Mouse (Mus musculus): ENCODE results near the gene Syt1. TPM values are rescaled to one million over a fixed set of nuclear protein-coding genes. Genes with fewer than 3 reads are reported as not detected.

Syt1 gene
- total RNA-seq, 2 experiments from 2014 or later: 932 TPM

DNA sequence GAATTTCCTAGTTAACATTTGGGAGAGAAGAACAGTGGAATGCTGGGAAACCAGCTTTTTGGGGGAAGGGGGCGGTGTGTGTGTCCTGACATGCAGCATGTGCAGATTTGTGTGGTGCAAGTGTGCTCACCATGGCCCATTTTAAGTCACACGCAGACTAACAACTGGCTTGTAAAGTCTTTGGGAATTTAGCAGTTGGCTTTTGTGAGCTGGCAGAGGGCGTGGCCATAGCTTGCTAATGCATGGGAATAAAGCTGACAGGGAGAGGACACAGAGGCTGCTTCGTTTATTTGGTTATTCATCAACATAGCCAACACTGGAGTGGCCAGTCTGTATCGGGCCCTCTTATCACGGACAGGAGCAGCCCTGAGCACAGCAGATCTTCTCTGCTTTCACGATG lies 505.9 kb downstream of the Syt1 start:
- intact Hi-C loops (cut with DNase I): no loop called here

DNA sequence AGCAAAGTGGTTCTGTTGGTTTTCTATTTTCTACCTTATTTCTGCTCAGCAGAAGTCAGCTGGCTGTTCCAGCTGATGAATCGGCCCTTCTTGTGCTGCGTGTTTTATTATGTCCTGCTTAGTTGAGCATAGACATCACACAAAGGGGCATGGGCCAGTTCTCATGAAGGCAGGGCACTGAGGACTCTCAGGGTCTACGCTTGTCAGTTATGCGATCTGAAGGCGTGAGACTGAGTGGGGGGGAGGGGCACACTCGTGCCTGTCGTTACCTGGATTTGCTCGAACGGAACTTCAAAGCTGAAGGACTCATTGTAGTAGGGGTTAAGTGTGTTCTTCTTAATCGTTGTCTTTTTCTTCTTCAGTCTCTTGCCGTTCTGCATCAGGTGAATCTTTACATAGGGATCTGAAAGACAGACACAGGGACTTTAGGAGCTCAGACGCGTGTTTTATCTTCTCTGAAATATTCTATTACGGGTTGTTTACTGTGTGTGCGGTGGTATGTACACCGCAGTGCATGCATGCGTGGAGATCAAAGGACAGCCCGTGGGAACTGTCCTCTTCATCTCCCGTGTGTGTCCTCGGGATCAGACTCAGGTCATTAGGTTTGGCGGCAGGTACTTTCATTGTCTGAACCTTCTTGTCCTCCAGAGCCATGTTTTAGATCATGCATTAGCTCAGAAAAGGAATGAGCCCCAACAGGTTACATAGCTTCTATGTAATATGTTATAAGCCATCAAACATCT lies 506.5 kb downstream of the Syt1 start:
- intact Hi-C loops (cut with DNase I): no loop called here
- DNase-seq (ENCODE audit: extremely low spot score in 1 of 2, low spot score in 2 of 2): no peak

More for the DNA sequence above, 505.9 kb downstream of the Syt1 start:
- no peak for DNase-seq (ENCODE audit: extremely low spot score in 1 of 2, low spot score in 2 of 2)

DNA sequence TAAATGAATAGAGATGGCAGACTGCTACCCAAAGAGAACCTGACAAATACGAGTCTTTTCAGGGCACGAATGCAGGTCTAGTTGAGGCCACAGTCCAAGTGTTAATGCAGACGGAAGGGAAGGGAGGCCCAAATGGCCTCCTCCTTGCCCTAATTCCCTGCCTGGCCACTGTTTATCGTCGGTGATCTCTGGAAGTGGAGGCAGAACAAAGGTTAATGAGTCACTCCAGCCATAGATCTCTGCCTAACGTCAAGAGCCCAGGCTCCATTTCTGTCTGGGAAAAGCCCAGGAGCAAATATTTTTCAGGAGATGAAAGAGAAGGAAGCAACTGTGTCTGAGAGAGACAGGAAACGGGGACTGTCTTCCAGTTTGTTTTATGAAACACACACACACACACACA lies 520.6 kb downstream of the Syt1 start:
- DNase-seq (ENCODE audit: extremely low spot score in 1 of 2, low spot score in 2 of 2): no peak
- intact Hi-C loops (cut with DNase I): no loop called here

DNA sequence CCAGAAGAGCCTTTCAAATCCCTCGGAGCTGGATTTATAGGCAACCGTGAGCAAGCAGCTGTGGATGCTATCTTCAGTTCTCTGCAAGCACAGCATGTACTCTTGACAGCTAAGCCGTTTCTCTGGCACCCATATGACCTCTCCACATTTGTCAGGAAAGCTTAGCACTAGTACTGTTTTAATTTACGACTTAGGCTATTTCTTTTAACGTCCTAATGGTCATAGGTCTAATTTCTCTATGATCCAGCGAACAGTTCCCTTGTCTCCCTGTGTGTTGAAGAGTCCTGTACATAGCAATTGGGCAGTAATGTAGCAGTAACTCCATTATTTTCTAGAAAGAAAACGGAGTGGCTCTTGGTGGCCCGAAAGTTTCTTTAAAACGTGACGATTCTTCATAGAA lies 526.8 kb downstream of the Syt1 start:
- DNase-seq (ENCODE audit: extremely low spot score in 1 of 2, low spot score in 2 of 2): no peak
- intact Hi-C loops (cut with DNase I): no loop called here

- intact Hi-C loops (cut with DNase I): no loop called here
- DNase-seq (ENCODE audit: extremely low spot score in 1 of 2, low spot score in 2 of 2): no peak
Measured at GRCm38 (mm10) chr10:108480146-108480850, 530.5 kb downstream of the Syt1 start.

- no peak for DNase-seq (ENCODE audit: extremely low spot score in 1 of 2, low spot score in 2 of 2)
- intact Hi-C loops (cut with DNase I): no loop called here
Measured at GRCm38 (mm10) chr10:108470319-108470955, 540.3 kb downstream of the Syt1 start.

DNA sequence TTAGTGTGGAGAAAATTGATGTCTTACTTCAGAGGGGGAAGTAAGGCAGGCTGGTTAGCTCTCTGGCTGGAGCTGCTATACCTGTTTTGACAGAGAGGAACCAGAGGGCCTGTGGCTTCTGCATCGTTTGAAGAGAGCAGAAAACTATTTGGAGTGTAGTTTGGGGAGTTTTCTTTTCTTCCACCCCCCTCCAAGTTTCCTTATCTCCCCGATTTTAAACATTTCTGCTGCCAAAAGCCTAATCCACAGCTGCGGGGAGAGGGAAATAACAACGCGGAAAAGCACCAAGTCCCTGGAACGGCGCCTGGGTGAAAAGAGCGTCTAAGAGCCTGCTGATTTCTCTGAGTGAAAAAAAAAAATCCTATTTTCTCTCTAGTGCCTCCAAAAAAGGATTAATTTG lies 544.2 kb downstream of the Syt1 start:
- intact Hi-C loops (cut with DNase I): no loop called here
- no peak for DNase-seq (ENCODE audit: extremely low spot score in 1 of 2, low spot score in 2 of 2)

- no peak for DNase-seq (ENCODE audit: extremely low spot score in 1 of 2, low spot score in 2 of 2)
- intact Hi-C loops (cut with DNase I): no loop called here
Measured at GRCm38 (mm10) chr10:108461862-108462261, 548.9 kb downstream of the Syt1 start.

DNA sequence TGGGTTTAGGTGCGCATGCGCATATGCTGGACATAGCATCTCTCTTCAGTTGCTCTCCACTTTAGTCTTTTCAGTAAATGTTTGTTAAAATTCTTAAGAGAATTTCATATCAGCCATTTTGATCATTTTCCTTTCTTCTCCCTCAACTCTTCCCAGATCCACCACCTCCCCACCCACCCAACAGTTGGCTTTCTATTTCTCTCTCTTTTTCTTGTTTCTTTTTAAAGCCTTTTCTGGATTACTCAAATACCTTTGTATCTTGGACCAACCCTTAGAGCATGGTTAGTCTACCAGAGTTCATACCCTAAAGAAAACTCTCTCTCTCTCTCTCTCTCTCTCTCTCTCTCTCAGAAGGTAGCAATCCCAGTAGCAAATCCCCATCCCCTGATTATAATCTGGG lies 553.7 kb downstream of the Syt1 start:
- intact Hi-C loops (cut with DNase I): loop anchor here (10.0 kb wide), 1 partner anchor 548 kb away; no protein-coding TSS in a partner anchor
- DNase-seq (ENCODE audit: extremely low spot score in 1 of 2, low spot score in 2 of 2): no peak

DNA sequence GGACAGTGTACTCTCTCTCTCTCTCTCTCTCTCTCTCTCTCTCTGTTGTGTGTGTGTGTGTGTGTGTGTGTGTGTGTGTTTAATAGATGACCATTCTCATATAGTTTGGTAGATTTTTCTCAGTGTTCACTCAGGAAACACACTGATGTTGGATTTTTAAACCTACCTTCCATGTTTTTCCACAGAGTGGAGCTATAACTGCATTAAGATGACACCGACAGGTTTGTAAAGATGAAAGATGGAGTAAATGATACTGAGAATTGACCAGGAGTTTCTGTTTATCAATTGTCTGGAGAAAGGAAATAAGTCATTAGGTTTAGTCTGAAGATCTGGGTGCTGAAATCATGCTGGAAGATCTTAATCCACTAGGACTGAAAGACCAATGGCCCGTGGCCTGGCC lies 554.9 kb downstream of the Syt1 start:
- DNase-seq (ENCODE audit: extremely low spot score in 1 of 2, low spot score in 2 of 2): no peak
- intact Hi-C loops (cut with DNase I): loop anchor here (10.0 kb wide), 1 partner anchor 549 kb away; no protein-coding TSS in a partner anchor

- intact Hi-C loops (cut with DNase I): loop anchor here (10.0 kb wide), 1 partner anchor 550 kb away; no protein-coding TSS in a partner anchor
- DNase-seq (ENCODE audit: extremely low spot score in 1 of 2, low spot score in 2 of 2): no peak
Measured at GRCm38 (mm10) chr10:108455204-108455603, 555.6 kb downstream of the Syt1 start.

DNA sequence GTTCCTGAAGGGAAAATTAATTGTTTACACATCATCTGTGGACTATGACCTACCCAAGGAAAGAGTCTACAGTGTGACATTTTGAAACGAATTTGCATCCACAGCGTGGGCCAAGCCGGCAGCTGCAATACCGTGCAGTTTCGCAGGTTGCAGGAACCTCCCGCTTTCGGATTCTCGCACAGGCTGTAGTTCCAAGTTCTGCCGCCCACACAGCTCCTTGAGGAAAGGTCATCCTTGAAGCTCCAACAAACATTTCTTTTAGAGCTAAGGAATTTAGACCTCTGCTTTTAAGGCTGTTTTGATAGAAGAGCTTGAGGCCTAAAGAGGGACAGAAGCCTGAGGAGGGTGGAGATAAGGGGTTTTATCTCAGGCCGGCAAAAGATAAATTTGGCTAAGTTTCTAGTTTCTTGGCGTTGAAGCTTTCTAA lies 556.1 kb downstream of the Syt1 start:
- peak; percentile 35 to 63 for DNase-seq (ENCODE audit: extremely low spot score in 1 of 2, low spot score in 2 of 2)
- intact Hi-C loops (cut with DNase I): loop anchor here (10.0 kb wide), 1 partner anchor 550 kb away; no protein-coding TSS in a partner anchor

DNA sequence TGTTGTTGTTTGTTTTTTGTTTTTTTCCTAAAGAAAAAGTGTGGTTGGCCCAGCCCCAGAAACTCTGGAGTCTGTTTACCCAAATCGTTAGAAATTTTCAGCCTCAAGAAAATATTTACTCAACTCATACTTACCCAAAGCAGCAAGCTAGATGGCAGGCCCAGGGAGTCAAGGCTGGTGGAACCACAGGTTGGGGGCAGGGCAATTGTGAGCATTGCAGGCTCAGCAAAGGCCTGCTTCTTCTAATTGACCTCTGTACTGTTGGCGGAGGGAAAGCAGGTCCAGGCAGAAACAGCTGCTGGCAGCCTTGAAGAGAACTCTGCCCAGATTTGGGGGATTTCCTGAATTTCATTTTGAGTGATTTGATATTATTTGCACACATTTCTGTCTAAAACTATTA lies 557.2 kb downstream of the Syt1 start:
- intact Hi-C loops (cut with DNase I): loop anchor here (10.0 kb wide), 1 partner anchor 551 kb away; no protein-coding TSS in a partner anchor
- DNase-seq (ENCODE audit: extremely low spot score in 1 of 2, low spot score in 2 of 2): peak in 1 of 2 experiments; percentile 44

DNA sequence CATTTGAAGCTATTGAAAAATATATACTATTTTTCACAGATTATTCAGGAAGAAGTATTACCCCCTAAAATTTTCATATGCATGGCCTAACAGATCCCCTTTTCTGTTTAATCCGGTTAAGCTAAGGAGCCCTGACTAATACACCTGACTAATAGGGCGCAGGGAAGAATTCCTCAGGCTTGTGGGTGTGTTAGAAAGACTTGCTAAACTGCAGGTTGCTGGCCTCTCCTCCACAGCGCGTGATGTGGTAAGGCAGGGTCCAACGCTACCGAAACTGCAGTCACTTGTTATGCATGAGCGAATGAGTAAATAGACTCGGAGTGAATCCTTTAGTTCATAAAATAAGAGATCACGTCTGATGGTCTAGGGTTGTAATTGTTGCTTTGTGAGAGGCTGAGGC lies 558.4 kb downstream of the Syt1 start:
- intact Hi-C loops (cut with DNase I): loop anchor here (10.0 kb wide), 1 partner anchor 552 kb away; no protein-coding TSS in a partner anchor

GRCm38 (mm10) chr10:108451516-108451915 lies 559.3 kb downstream of the Syt1 start:
- intact Hi-C loops (cut with DNase I): loop anchor here (10.0 kb wide), 1 partner anchor 553 kb away; no protein-coding TSS in a partner anchor
- no peak for DNase-seq (ENCODE audit: extremely low spot score in 1 of 2, low spot score in 2 of 2)

More for the DNA sequence above, 558.4 kb downstream of the Syt1 start:
- no peak for DNase-seq (ENCODE audit: extremely low spot score in 1 of 2, low spot score in 2 of 2)

DNA sequence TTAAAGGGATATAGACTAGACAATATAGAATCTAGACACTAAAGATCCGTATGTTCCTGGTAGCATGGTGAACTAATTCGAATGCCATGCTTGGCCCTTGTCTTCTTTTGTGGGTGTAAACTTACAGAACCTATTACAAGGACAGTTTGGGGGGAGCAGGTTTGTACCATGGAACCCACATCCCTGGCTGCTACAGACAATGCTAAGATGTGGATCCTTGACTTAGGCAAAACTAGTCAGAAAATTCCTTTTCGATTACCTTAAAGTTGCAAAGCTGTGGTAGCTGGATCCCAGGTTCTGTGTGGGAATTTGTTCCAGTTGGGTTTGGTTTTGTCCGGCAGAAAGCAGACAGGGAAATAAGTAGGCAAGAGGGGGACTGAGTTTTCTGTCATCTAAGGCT lies 560.4 kb downstream of the Syt1 start:
- no peak for DNase-seq (ENCODE audit: extremely low spot score in 1 of 2, low spot score in 2 of 2)
- intact Hi-C loops (cut with DNase I): loop anchor here (10.0 kb wide), 1 partner anchor 554 kb away; no protein-coding TSS in a partner anchor

GRCm38 (mm10) chr10:108448421-108448820 lies 562.4 kb downstream of the Syt1 start:
- DNase-seq (ENCODE audit: extremely low spot score in 1 of 2, low spot score in 2 of 2): peak in 1 of 2 experiments; percentile 29
- intact Hi-C loops (cut with DNase I): no loop called here

Data from left cerebral cortex, postnatal 10 days (tissue).